Mouse (Mus musculus) liver, embryonic 13.5 days (tissue): ENCODE data around the gene Olfr49. TPM values are rescaled to one million over a fixed set of nuclear protein-coding genes. Genes with fewer than 3 reads are reported as not detected.

Experiments
- ATAC-seq: fragments of 200-750 bp; cut with Nextera tagmentation; 2 replicates; pipeline ENCODE4 v1.8.0; 2017; ENCODE audit warnings: low read depth, mild to moderate bottlenecking, moderate number of reproducible peaks, moderate library complexity
- DNase-seq: peaks from one replicate; pipeline ENCODE4 v3.0.0; 2022
- H3K27ac ChIP-seq: fragments of 300-500 bp; sonication (generic); 2 replicates; pipeline ENCODE4 v1.5.1; 2015; ENCODE audit warnings: moderate library complexity, mild to moderate bottlenecking, inconsistent platforms
- H3K27me3 ChIP-seq: fragments of 300-500 bp; sonication (generic); 2 replicates; pipeline ENCODE4 v1.6.1; 2015; ENCODE audit warnings: mild to moderate bottlenecking, inconsistent platforms
- H3K36me3 ChIP-seq: fragments of 300-500 bp; sonication (generic); 2 replicates; pipeline ENCODE4 v1.6.1; 2015; ENCODE audit warnings: mild to moderate bottlenecking, inconsistent platforms
- H3K4me1 ChIP-seq: fragments of 300-500 bp; sonication (generic); replicated peaks from 2 replicates; pipeline ENCODE4 v1.6.1; 2015; ENCODE audit warnings: inconsistent platforms
- H3K4me2 ChIP-seq: fragments of 300-500 bp; sonication (generic); 2 replicates; pipeline ENCODE4 v1.6.1; 2015; ENCODE audit warnings: inconsistent platforms, mild to moderate bottlenecking, moderate library complexity
- H3K4me3 ChIP-seq: fragments of 300-500 bp; sonication (generic); replicated peaks from 2 replicates; pipeline ENCODE4 v1.5.1; 2015; ENCODE audit warnings: mild to moderate bottlenecking, inconsistent platforms
- H3K9ac ChIP-seq: fragments of 300-500 bp; sonication (generic); 2 replicates; pipeline ENCODE4 v1.6.1; 2015; ENCODE audit warnings: mild to moderate bottlenecking, inconsistent platforms
- H3K9me3 ChIP-seq: fragments of 300-500 bp; sonication (generic); replicated peaks from 2 replicates; pipeline ENCODE4 v1.6.1; 2016; ENCODE audit warnings: inconsistent platforms
- WGBS: fragments of 180-500 bp; shearing (Covaris S2); methylation state at CpG from one replicate; pipeline ENCODE4 v1.1.7; 2015; ENCODE audit not compliant: insufficient replicate concordance; 5-methylcytosine and 5-hydroxymethylcytosine counted together
- polyA plus RNA-seq: library from polyadenylated mRNA; unstranded; fragments of >200 nt; fragmentation: Nextera tagmentation; extraction: Ambion mirVana; gene quantifications from 2 replicates; pipeline ENCODE4 v1.2.1, GENCODE M21; 2015

Olfr49 gene
- polyA plus RNA-seq, 1 experiment from 2014 or later = not detected

DNA sequence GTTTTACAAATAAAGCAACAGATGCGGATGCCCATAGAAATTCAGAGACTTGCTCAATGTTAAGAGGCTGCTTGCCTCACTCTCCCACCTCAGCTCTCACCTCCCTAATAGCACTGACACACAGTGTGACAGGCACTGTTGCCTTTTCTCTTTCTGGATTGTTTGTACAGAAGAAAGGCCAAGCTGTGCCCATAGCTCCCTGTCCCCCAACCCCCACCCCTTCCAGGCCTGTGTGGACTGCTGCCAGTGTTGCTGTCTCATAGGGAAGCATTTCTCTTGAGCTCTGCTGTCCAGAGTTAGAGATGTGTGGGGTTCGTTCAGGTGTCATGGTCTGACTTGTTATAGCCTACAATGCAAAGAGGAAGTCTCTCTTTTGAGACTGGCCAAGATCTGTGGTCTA lies 24.5 kb downstream of the Olfr49 start:
- Histone ChIP-seq H3K27ac (no peak overlapping the region), H3K4me2 (peak overlapping the region; percentile 91), H3K4me3 (peak overlapping the region; percentile 68), H3K36me3 (0 out of 2 replicates have a peak, but pooled peaks cover 3% of the 10 kb centered on the region), H3K27me3 (no peaks in the 10 kb centered on the region), H3K4me1 (peaks cover 37% of the 10 kb centered on the region), H3K9me3 (no peaks in the 10 kb centered on the region), H3K9ac (0 out of 2 replicates have a peak overlapping the region, but pooled peaks have one; percentile 14)
- no peak for DNase-seq
- ATAC-seq = no peak
- 62% methylated on average over 2 of the region's 2 CpGs for WGBS

DNA sequence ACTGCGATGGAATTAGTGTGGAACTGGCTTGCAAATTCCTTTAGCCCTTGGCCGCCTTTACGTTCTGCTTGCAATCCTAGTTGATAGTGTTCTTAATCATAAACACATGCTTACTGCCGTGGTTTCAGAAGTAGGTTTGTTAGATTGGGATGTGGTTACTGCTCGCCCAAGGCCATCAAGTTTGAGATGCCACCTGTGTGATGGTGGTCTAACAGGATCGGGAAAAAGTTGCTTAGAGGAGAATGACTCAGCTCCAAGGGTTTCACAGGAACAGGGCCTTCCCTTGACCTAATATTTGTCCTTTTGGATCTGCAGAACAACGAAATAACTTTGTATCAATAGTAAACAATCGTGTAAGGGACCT lies 25.0 kb downstream of the Olfr49 start:
- peak overlapping the region; percentile 91 for H3K4me2 ChIP-seq
- H3K36me3 ChIP-seq = 0 out of 2 replicates have a peak, but pooled peaks cover 3% of the 10 kb centered on the region
- peak overlapping the region; percentile 76 for H3K27ac ChIP-seq
- ATAC-seq = no peak
- H3K9me3 ChIP-seq = no peaks in the 10 kb centered on the region
- H3K4me1 ChIP-seq = peaks cover 42% of the 10 kb centered on the region
- peak overlapping the region; percentile 83 for H3K9ac ChIP-seq
- WGBS = 17% methylated on average over 8 of the region's 8 CpGs
- peak overlapping the region; percentile 68 for H3K4me3 ChIP-seq
- no peak for DNase-seq
- H3K27me3 ChIP-seq = no peaks in the 10 kb centered on the region

DNA sequence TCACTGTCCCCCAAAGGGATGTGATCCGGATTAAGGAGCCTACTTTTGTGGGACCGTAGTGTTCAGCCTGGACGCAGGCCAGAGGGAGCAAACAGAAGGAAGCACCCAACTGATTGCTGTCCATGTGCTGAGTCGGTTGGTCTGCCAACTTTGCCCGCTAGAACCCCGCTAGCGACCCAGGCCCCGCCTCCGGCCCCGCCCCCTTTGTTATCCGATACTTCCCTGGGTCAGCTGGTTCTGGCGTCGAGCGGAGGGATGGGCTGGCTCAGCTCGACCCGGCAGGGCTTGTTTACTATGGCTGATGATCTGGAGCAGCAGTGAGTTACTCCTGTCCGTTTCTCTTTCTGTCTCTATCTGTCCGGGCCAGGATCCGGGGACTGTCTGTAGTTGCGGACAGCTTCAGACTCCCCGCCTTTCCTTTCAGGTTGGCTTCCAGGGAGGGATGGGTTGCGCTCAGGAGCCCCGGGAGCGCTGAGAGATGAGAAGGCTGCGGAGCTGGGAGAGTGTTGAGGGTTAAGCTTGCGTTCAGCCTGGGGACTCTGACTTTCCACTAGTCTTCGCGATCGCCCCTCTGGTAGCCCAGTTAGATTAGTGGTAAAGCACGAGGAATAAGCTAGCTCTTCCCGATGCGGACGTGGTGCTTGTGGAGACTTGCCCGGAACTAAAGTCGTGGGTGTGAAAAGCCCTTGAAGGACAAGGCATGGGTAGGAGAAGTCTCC lies 25.6 kb downstream of the Olfr49 start:
- ATAC-seq = peak; percentile 92

DNA sequence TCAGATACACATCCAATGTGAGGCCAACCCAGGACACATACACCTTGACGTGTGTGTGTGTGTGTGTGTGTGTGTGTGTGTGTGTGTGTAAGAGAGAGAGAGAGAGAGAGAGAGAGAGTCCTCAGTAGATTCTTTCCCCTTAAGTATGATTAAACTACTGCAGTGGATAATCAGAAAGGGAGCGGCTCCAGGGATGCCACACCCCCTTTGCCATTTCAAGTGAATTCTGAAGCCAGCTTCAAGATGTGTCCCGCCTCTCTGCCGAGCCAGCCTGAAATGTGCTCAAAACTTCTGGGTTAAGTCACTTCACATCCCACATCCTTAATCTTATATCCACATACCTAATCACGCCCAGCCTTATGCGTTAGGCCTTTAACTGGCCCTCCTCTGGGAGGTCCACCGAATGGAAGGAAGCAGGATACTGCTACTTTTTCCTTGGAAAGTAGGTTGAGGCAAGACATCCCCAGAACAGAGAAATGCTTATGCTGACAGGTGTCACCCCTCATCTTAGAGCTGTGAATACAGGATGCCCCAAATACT lies 26.5 kb downstream of the Olfr49 start:
- peak overlapping the region; percentile 91 for H3K4me2 ChIP-seq
- ATAC-seq (no peak), DNase-seq (no peak)
- H3K4me1 ChIP-seq = peaks cover 44% of the 10 kb centered on the region
- no peaks in the 10 kb centered on the region for H3K36me3 ChIP-seq
- peak overlapping the region; percentile 83; the same call in 1 of the 2 replicates for H3K9ac ChIP-seq
- peak overlapping the region; percentile 68; the same call in 1 of the 2 replicates for H3K4me3 ChIP-seq
- 53% methylated on average over 7 of the region's 7 CpGs for WGBS
- peak overlapping the region; percentile 40; the same call in 1 of the 2 replicates for H3K27ac ChIP-seq
- H3K27me3 ChIP-seq = no peaks in the 10 kb centered on the region
- no peaks in the 10 kb centered on the region for H3K9me3 ChIP-seq

More for the DNA sequence above, 25.6 kb downstream of the Olfr49 start:
- DNase-seq = peak; percentile 92
- Histone ChIP-seq H3K36me3 (0 out of 2 replicates have a peak, but pooled peaks cover 1% of the 10 kb centered on the region), H3K9me3 (no peaks in the 10 kb centered on the region), H3K4me3 (peak overlapping the region; percentile 68), H3K27me3 (no peaks in the 10 kb centered on the region), H3K9ac (peak overlapping the region; percentile 83), H3K27ac (peak overlapping the region; percentile 76), H3K4me2 (peak overlapping the region; percentile 91), H3K4me1 (peaks cover 44% of the 10 kb centered on the region)
- 1% methylated on average over 35 of the region's 35 CpGs for WGBS

DNA sequence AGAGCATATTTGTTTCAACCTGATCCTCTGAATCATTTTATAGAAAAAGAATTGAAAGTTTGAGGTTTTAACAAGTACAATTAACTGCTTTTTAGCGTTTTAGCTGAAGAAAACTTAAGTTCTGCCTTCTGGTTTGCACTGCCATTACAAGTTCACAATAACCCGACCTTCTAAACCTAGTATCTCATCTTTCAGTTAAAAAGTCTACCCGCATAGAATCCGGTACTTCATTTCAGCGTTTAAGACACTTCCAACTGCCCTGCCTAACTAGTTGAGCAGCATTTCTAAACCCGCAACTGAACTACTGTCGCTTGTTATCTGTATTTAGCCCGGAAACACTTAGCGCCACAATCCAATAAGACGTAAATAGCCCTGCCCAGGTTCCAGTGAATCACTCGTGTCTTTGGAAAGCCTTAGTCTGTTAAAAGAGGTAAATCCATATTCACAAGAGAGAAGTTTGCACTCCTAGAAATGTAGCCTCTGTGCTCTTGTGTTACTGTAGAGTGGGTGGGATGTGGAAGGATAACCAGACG lies 30.0 kb downstream of the Olfr49 start:
- WGBS = 48% methylated on average over 12 of the region's 12 CpGs
- peak overlapping the region; percentile 94 for H3K27ac ChIP-seq
- H3K9ac ChIP-seq = peak overlapping the region; percentile 81

DNA sequence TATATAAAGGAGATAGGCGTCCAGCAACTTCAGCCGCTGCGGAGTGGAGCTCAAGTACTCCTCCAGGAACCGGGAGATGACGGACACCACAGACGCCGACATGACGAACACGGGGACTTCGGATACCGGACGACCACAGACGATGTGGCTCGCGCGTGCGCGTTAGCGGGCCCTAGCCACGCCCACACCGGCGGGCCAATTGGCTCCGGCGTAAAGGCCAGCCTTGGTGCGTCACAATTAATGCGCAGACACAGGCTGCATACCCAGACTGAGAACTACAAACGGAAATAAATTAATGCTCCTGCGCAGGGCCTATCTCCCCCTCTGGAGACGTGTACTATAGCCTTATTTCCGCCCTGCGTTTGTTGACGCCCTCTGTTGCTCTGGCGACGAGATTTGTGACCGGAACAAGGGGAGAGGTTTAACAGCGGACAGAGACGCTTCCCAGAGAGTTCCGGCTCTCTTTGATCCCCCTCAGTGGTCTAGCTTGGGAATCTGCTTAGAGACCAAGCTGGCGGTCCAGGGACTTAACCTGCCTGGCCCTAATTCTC lies 30.9 kb downstream of the Olfr49 start, which contains the start of the genes Dad1 and Abhd4:
Gene Dad1 (minus strand): TSS at position 364 of the 551 bp plus-strand sequence.
Gene Abhd4 (plus strand): TSS at position 448 of the 551 bp plus-strand sequence.
- peaks cover 14% of the 10 kb centered on the region for H3K36me3 ChIP-seq
- H3K4me2 ChIP-seq = peak within 1 kb of the TSS; percentile 83
- peak within 1 kb of the TSS; percentile 68 for H3K4me3 ChIP-seq
- DNase-seq (peak; percentile 96), ATAC-seq (peak; percentile 99)
- no peaks in the 10 kb centered on the region for H3K9me3 ChIP-seq
- H3K27ac ChIP-seq = peak within 1 kb of the TSS; percentile 94
- WGBS = under 1% methylated on average over 39 of the region's 39 CpGs
- H3K27me3 ChIP-seq = no peaks in the 10 kb centered on the region
- H3K9ac ChIP-seq = peak within 1 kb of the TSS; percentile 81
- peaks cover 61% of the 10 kb centered on the region for H3K4me1 ChIP-seq

More for the DNA sequence above, 30.0 kb downstream of the Olfr49 start:
- peaks cover 5% of the 10 kb centered on the region for H3K36me3 ChIP-seq
- no peaks in the 10 kb centered on the region for H3K9me3 ChIP-seq
- H3K4me2 ChIP-seq = peak overlapping the region; percentile 83
- peaks cover 60% of the 10 kb centered on the region for H3K4me1 ChIP-seq
- no peak for DNase-seq
- H3K27me3 ChIP-seq = no peaks in the 10 kb centered on the region
- peak overlapping the region; percentile 68 for H3K4me3 ChIP-seq
- no peak for ATAC-seq

DNA sequence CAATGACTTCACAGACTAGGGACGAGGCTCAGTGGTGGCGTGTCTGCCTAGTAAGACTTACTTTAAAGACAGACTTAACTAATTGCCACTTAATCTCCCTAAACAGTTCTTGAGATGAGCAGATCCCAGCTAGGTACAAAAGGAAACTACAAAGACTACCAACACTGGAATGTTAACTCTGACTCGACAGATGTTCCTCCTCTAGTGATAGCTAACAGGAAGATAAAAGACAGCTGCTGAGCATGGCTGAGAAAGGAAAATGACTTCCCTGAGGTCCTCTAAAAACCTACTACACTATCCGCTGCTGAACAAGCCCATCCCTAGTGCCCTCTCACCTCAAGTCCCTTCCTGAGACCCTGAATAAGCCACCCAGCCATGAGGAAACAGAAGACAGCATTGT lies 34.6 kb downstream of the Olfr49 start:
- H3K9me3 ChIP-seq = no peaks in the 10 kb centered on the region
- H3K4me1 ChIP-seq = peaks cover 53% of the 10 kb centered on the region
- no peak overlapping the region for H3K4me2 ChIP-seq
- 0 out of 2 replicates have a peak overlapping the region, but pooled peaks have one; percentile 9 for H3K27ac ChIP-seq
- H3K9ac ChIP-seq = no peak overlapping the region
- peaks cover 40% of the 10 kb centered on the region for H3K36me3 ChIP-seq
- WGBS = 64% methylated on average over 4 of the region's 4 CpGs
- no peaks in the 10 kb centered on the region for H3K27me3 ChIP-seq
- no peak for DNase-seq
- no peak for ATAC-seq
- H3K4me3 ChIP-seq = no peak overlapping the region

DNA sequence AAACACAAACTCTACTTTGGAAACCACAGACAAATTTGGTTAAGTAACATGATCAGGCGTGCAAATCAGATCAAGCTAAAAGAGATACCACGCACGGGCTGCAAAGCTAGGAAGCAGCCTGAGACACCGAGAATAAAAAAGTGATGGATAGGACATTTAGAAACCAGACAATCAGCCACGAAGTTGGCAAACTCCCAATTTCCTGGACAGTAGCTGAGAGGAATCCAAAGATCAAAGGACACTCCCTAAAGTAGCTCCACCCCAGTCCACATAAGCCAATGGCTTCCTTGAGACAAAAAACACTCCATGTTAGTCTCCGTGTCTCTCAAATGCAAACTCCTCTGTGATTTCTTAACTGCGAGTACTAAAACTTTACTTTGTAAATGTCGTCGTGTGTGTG lies 35.4 kb downstream of the Olfr49 start:
- no peak overlapping the region for H3K27ac ChIP-seq

DNA sequence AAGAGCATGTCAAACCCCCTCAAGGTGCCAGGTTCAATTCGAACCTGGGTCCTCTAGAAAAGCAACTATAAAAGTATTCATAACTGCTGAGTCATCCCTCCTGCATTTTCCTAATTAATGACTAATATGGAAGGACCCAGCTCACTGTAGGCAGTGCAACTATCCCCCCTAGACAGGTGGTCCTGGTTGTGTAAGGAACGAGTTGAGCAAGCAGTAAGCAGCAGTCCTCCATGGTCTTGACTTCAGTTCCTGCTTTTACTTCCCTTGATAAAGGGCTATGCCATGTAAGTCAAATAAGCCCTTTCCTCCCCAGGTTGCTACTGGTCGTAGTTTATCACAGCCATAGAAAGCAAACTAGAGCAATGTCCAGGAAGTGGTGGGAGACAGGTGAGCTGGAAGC lies 38.5 kb downstream of the Olfr49 start:
- H3K9ac ChIP-seq = no peak overlapping the region
- DNase-seq = no peak
- no peak overlapping the region for H3K4me2 ChIP-seq
- no peak overlapping the region for H3K4me3 ChIP-seq
- no peaks in the 10 kb centered on the region for H3K9me3 ChIP-seq
- ATAC-seq = no peak
- H3K27ac ChIP-seq = no peak overlapping the region
- H3K27me3 ChIP-seq = no peaks in the 10 kb centered on the region
- peaks cover 72% of the 10 kb centered on the region for H3K36me3 ChIP-seq
- H3K4me1 ChIP-seq = peaks cover 31% of the 10 kb centered on the region
- 65% methylated on average over 3 of the region's 3 CpGs for WGBS

More for the DNA sequence above, 35.4 kb downstream of the Olfr49 start:
- no peak for DNase-seq
- WGBS = 75% methylated on average over 9 of the region's 9 CpGs
- H3K4me3 ChIP-seq = no peak overlapping the region
- H3K27me3 ChIP-seq = no peaks in the 10 kb centered on the region
- peaks cover 47% of the 10 kb centered on the region for H3K4me1 ChIP-seq
- no peak overlapping the region for H3K9ac ChIP-seq
- ATAC-seq = no peak
- no peaks in the 10 kb centered on the region for H3K9me3 ChIP-seq
- H3K4me2 ChIP-seq = no peak overlapping the region
- peaks cover 43% of the 10 kb centered on the region for H3K36me3 ChIP-seq

DNA sequence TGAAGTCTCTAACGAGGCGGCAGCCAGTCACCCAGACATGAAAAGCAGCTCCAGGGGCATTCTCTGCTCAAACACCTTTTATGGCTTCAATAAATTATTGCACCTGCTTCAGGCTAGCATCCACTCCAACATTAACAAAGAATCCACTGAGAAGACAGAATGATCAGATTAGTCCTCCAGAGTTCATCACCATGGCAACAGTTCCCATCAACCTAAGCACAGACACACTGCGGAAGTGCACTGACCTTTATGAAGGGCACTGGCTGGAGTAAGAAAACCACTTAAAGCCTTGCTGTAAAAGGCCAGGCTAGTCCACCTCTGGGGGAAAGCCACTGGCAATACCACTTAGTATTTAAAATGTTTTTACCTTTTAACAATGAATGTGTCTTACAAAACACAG lies 40.6 kb downstream of the Olfr49 start:
- H3K4me2 ChIP-seq = no peak overlapping the region
- peaks cover 72% of the 10 kb centered on the region for H3K36me3 ChIP-seq
- H3K27ac ChIP-seq = no peak overlapping the region
- H3K4me3 ChIP-seq = no peak overlapping the region
- peaks cover 12% of the 10 kb centered on the region for H3K4me1 ChIP-seq
- 89% methylated on average over 3 of the region's 3 CpGs for WGBS
- no peaks in the 10 kb centered on the region for H3K27me3 ChIP-seq
- DNase-seq = no peak
- ATAC-seq = no peak
- H3K9ac ChIP-seq = no peak overlapping the region
- H3K9me3 ChIP-seq = no peaks in the 10 kb centered on the region

DNA sequence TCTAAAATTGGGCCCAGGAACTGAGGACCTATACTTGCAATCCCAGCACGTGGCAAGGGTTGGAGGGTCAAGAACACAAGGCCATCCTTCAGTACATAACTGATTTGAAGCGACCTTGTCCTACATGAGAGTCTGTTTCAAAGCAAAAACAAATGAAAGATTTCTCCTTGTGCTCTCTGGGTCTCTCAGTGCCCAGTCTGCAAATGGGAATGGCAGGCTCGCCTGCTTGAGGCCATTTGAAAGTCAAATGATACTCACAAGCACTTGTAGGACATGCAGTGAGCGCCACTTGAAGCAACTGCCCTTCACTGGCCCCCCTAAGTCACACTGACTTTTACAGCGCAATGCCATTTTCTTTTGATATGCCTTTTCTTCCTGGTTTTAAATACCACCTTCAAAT lies 44.2 kb downstream of the Olfr49 start:
- Histone ChIP-seq H3K4me2 (no peak overlapping the region), H3K27me3 (no peaks in the 10 kb centered on the region), H3K27ac (no peak overlapping the region), H3K4me1 (no peaks in the 10 kb centered on the region), H3K9ac (no peak overlapping the region), H3K9me3 (no peaks in the 10 kb centered on the region), H3K4me3 (no peak overlapping the region), H3K36me3 (peaks cover 63% of the 10 kb centered on the region)
- ATAC-seq (no peak), DNase-seq (no peak)
- WGBS = 81% methylated on average over 5 of the region's 5 CpGs
